Mouse (Mus musculus) thymus, adult 2 months (tissue): ENCODE measurements around the gene Srarp.

Experiments used
- CTCF ChIP-seq: fragments of 200-500 bp; IDR thresholded peaks from 2 replicates; pipeline ENCODE4 v1.5.1; 2012; ENCODE audit warnings: mild to moderate bottlenecking, control low read depth, low read length, moderate library complexity, borderline replicate concordance; ENCODE audit not compliant: control insufficient read depth, poor library complexity, insufficient read depth; ENCODE audit errors: extremely low read depth
- POLR2A ChIP-seq: fragments of 200-500 bp; IDR thresholded peaks from 2 replicates; pipeline ENCODE4 v1.6.1; 2012; ENCODE audit warnings: mild to moderate bottlenecking, low read length, control low read depth, moderate library complexity; ENCODE audit not compliant: control insufficient read depth, poor library complexity, insufficient read depth; ENCODE audit errors: extremely low read depth

GRCm38 (mm10) chr4:141444451-141445327 lies 8.8 kb upstream of the Srarp start, which contains the start of gene Zbtb17:
- TF ChIP-seq POLR2A (peak; percentile 35; the same call in 1 of the 2 replicates), CTCF (0 out of 2 replicates have a peak, but pooled peaks have one; percentile 31)
